Mouse (Mus musculus) CD4-positive, CD25-positive, alpha-beta regulatory T cell, adult 4 months (primary cell): Measurements from ENCODE around the gene Mrpl53. TPM values are rescaled to one million over a fixed set of nuclear protein-coding genes. Genes with fewer than 3 reads are reported as not detected.

ENCODE experiments used
- ATAC-seq: one replicate; pipeline ENCODE4 v1.8.0; 2017
- polyA plus RNA-seq, 2 experiments: library from polyadenylated mRNA; unstranded; fragments of 100-300 nt; shearing (Covaris generic); gene quantifications; one replicate each; pipeline ENCODE4 v1.2.1; 2017

The Mrpl53 gene
- polyA plus RNA-seq, 2 experiments from 2014 or later: 57.0 to 61.5 TPM

DNA sequence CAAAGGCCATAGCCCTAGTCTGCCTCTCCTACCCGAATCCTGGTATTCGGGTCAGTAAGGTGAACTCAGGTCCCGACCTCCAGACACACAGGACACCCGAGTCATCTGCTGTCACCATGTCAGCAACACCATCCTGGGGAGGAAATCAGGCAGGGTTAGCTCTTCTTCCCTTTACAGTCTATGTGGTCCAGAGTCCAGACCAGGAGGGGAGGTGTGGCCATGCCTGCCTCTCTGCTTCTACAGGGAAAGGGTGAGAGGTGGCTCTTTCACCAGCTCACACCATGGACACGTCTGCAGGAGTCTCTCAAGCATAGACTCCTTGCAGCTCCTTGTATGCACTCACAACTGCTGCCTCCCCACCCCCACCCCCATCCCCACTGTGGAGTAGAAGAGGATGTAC, 44.6 kb downstream of the Mrpl53 start:
- ATAC-seq: no peak

DNA sequence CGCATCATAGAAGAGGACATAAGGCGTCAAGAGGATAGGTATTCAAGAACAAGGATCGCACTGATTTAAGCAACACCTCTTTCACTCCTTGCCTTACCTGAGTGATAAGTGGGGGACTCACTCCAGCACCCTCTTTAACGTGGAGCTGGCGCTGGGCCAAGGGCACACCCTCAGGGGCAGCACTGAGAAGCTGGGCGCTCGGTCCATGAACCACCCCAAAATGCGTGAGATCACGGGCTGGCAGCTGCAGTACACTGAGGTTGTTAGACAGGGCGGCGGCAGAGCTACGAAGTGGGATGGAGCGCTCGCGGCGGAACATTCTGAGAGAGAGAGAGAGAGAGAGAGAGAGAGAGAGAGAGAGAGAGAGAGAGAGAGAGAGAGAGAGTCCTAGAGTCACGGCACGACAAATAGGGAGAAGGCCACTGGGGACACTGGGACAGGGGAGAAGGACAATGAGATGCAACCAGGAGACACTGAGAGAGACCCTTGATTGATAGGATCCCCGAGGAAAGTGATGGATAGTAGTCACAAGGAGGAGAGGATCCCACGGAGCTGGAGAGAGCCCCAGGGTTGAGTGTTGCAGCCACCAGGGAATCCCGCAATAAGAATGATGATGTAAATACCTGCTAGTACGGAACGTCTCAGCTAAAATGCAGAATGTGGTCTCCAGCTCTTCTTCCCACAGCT, 46.9 kb downstream of the Mrpl53 start:
- ATAC-seq: peak; percentile 7

DNA sequence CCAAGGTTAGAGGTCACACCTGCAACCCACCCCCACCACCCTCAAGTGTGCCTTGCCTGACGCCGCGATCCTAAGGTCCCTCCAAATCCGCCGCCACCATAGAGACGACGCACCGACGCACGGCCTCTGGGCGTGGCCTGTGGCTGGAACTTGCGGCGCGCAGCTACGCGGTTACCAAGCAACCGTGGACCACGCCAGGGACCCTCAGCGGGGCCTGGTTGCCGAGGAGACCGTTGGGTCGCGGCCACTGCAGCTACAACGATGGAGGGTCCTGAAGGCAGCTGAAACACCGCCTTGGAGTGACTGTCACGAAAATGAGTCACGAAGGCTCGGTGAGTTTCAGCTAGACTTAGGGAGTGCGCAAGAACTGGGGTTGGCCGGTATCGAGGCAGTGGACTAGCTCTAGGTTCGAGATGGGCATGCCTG, 47.4 kb downstream of the Mrpl53 start, which contains the start of the genes Wdr54 and 1700003E16Rik:
Wdr54 (minus strand) TSS at position 139 of the 426 bp plus-strand sequence.
1700003E16Rik (plus strand) TSS at position 146 of the 426 bp plus-strand sequence.
- peak; percentile 78 for ATAC-seq

DNA sequence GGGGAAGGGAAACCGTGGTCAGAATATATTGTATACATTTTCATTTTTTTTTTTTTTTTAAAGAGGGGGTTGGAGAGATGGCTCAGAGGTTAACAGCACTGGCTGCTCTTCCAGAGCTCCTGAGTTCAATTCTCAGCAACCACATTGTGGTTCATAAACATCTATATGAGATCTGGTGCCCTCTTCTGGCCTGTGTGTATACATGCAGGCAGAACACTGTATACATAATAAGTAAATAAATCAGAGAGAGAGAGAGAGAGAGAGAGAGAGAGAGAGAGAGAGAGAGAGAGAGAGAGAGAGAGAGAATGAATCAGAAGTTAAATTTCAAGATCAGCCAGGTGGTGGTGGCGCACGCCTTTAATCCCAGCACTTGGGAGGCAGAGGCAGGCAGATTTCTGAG, 50.6 kb downstream of the Mrpl53 start:
- ATAC-seq: peak; percentile 75

Other genes with a start within 250 kb of the Mrpl53 start
- 1 to 10 TPM; 2.3 to 3.1 TPM for gene Sema4f, start 169.3 kb upstream of the Mrpl53 start, polyA plus RNA-seq
- gene M1ap, start 162.1 kb upstream of the Mrpl53 start, polyA plus RNA-seq: 1 to 10 TPM in 1 of 2 experiments, under 1 TPM in 1; 0.94 to 1.4 TPM
- 100 to 1,000 TPM in 1 of 2 experiments, 10 to 100 TPM in 1; 31.8 to 115 TPM for gene Dok1, start 75.6 kb upstream of the Mrpl53 start, polyA plus RNA-seq
- 1 to 10 TPM in 1 of 2 experiments, not detected in 1; 1.8 TPM for gene Loxl3, start 74.9 kb upstream of the Mrpl53 start, polyA plus RNA-seq
- 100 to 1,000 TPM; 424 to 552 TPM for gene Aup1, start 54.5 kb upstream of the Mrpl53 start, polyA plus RNA-seq
- gene Htra2, start 53.8 kb upstream of the Mrpl53 start, polyA plus RNA-seq: 10 to 100 TPM; 27.3 to 37.9 TPM
- 1 to 10 TPM; 1.9 to 4.5 TPM for gene Dqx1, start 51.2 kb upstream of the Mrpl53 start, polyA plus RNA-seq
- not detected for gene Tlx2, start 38.7 kb upstream of the Mrpl53 start, polyA plus RNA-seq
- 10 to 100 TPM; 42.5 to 49.3 TPM for gene Pcgf1, start 31.2 kb upstream of the Mrpl53 start, polyA plus RNA-seq
- not detected for gene Lbx2, start 22.7 kb upstream of the Mrpl53 start, polyA plus RNA-seq
- 1 to 10 TPM in 1 of 2 experiments, under 1 TPM in 1; 0.82 to 2.2 TPM for gene Ccdc142, start 7.4 kb upstream of the Mrpl53 start, polyA plus RNA-seq
- under 1 TPM; 0.67 to 0.68 TPM for gene Gm42688, start 7.4 kb upstream of the Mrpl53 start, polyA plus RNA-seq
- gene Mogs, start 6.5 kb downstream of the Mrpl53 start, polyA plus RNA-seq: 10 to 100 TPM in 1 of 2 experiments, 1 to 10 TPM in 1; 6.5 to 16.0 TPM
- gene Wbp1, start 12.5 kb downstream of the Mrpl53 start, polyA plus RNA-seq: 10 to 100 TPM; 20.4 to 23.6 TPM
- gene Ino80b, start 16.4 kb downstream of the Mrpl53 start, polyA plus RNA-seq: 1 to 10 TPM in 1 of 2 experiments, under 1 TPM in 1; 0.56 to 3.3 TPM
- under 1 TPM in 1 of 2 experiments, not detected in 1; 0.49 TPM for gene Rtkn, start 26.4 kb downstream of the Mrpl53 start, polyA plus RNA-seq
- gene Wdr54, start 47.4 kb downstream of the Mrpl53 start, polyA plus RNA-seq: 1 to 10 TPM in 1 of 2 experiments, not detected in 1; 2.1 TPM
- not detected for gene 1700003E16Rik, start 47.4 kb downstream of the Mrpl53 start, polyA plus RNA-seq
- 10 to 100 TPM; 14.7 to 18.2 TPM for gene Dctn1, start 56.9 kb downstream of the Mrpl53 start, polyA plus RNA-seq
- 1 to 10 TPM in 1 of 2 experiments, under 1 TPM in 1; 0.75 to 1.1 TPM for gene Slc4a5, start 110.8 kb downstream of the Mrpl53 start, polyA plus RNA-seq
- 100 to 1,000 TPM; 128 TPM for gene Mthfd2, start 216.9 kb downstream of the Mrpl53 start, polyA plus RNA-seq
- 10 to 100 TPM; 48.6 to 70.3 TPM for gene Mob1a, start 217.0 kb downstream of the Mrpl53 start, polyA plus RNA-seq
- 10 to 100 TPM; 57.5 to 66.1 TPM for gene Bola3, start 240.1 kb downstream of the Mrpl53 start, polyA plus RNA-seq